Mouse (Mus musculus): ENCODE measurements around the gene Glra3. TPM values are rescaled to one million over a fixed set of nuclear protein-coding genes. Genes with fewer than 3 reads are reported as not detected.

Gene Glra3
- not detected in 2 replicates for polyA plus RNA-seq (2012; rRNA removed)

GRCm38 (mm10) chr8:55939870-55940525 is at the start of gene Glra3:
TSS of gene Glra3 (plus strand) at chr8:55940460.

GRCm38 (mm10) chr8:55906848-55907247 is 33.4 kb upstream of the Glra3 start, which contains the start of gene Adam29:
TSS of gene Adam29 (minus strand) at chr8:55906948.

Other genes with a start within 250 kb of the Glra3 start
- gene Adam29, start 33.5 kb upstream of the Glra3 start, polyA plus RNA-seq (2012; rRNA removed): not detected in 2 replicates